Mouse (Mus musculus) heart, embryonic 16.5 days (tissue): ENCODE measurements around the gene Icos. TPM values are rescaled to one million over a fixed set of nuclear protein-coding genes. Genes with fewer than 3 reads are reported as not detected.

Experiments
- ATAC-seq: fragments of 200-750 bp; cut with Nextera tagmentation; replicated peaks from 2 replicates; pipeline ENCODE4 v1.8.0; 2017; ENCODE audit warnings: moderate number of reproducible peaks; ENCODE audit not compliant: insufficient read depth, low FRiP score; ENCODE audit errors: extremely low read depth
- H3K27ac ChIP-seq: fragments of 300-500 bp; sonication (generic); 2 replicates; pipeline ENCODE4 v1.5.1; 2014; ENCODE audit warnings: mild to moderate bottlenecking, low read length, control low read depth, moderate library complexity
- H3K27me3 ChIP-seq: fragments of 300-500 bp; sonication (generic); 2 replicates; pipeline ENCODE4 v1.6.1; 2014; ENCODE audit warnings: low read length, mixed read lengths; ENCODE audit not compliant: control insufficient read depth, insufficient read depth
- H3K36me3 ChIP-seq: fragments of 300-500 bp; sonication (generic); 2 replicates; pipeline ENCODE4 v1.6.1; 2014; ENCODE audit not compliant: control insufficient read depth, insufficient read depth
- H3K4me1 ChIP-seq: fragments of 300-500 bp; sonication (generic); 2 replicates; pipeline ENCODE4 v1.6.1; 2014; ENCODE audit warnings: low read length, mixed read lengths; ENCODE audit not compliant: control insufficient read depth, insufficient read depth
- H3K4me2 ChIP-seq: fragments of 300-500 bp; sonication (generic); 2 replicates; pipeline ENCODE4 v1.6.1; 2014; ENCODE audit warnings: low read depth, mild to moderate bottlenecking, control low read depth, low read length
- H3K4me3 ChIP-seq: fragments of 300-500 bp; sonication (generic); 2 replicates; pipeline ENCODE4 v1.5.1; 2014; ENCODE audit warnings: mild to moderate bottlenecking, control low read depth, low read length
- H3K9ac ChIP-seq: fragments of 300-500 bp; sonication (generic); 2 replicates; pipeline ENCODE4 v1.6.1; 2014; ENCODE audit warnings: low read length, control low read depth
- H3K9me3 ChIP-seq: fragments of 300-500 bp; sonication (generic); replicated peaks from 2 replicates; pipeline ENCODE4 v1.6.1; 2016; ENCODE audit warnings: low read length; ENCODE audit not compliant: control insufficient read depth
- WGBS: fragments of 180-500 bp; shearing (Covaris S2); extraction: QIAGEN DNeasy Blood & Tissue Kit; methylation state at CpG from one replicate; pipeline ENCODE4 v1.1.7; 2014; 5-methylcytosine and 5-hydroxymethylcytosine counted together
- polyA plus RNA-seq: library from polyadenylated mRNA; unstranded; fragments of >200 nt; fragmentation: Nextera tagmentation; extraction: Ambion mirVana; gene quantifications from 2 replicates; pipeline ENCODE4 v1.2.1, GENCODE M21; 2015

Icos gene
- polyA plus RNA-seq = 0.62 and 1.2 TPM in 2 replicates

- no peaks in the 10 kb centered on the region for H3K27me3 ChIP-seq
- H3K4me2 ChIP-seq = no peak within 1 kb of the TSS
- ATAC-seq = no peak
- no peaks in the 10 kb centered on the region for H3K9me3 ChIP-seq
- WGBS = 75% methylated on average over 6 of the region's 6 CpGs
- H3K4me3 ChIP-seq = no peak within 1 kb of the TSS
- no peak within 1 kb of the TSS for H3K27ac ChIP-seq
- H3K36me3 ChIP-seq = no peaks in the 10 kb centered on the region
- no peaks in the 10 kb centered on the region for H3K4me1 ChIP-seq
- H3K9ac ChIP-seq = no peak within 1 kb of the TSS
Observed at GRCm38 (mm10) chr1:60977641-60978040, at the start of gene Icos. TSS of gene Icos (plus strand) at chr1:60977927.

GRCm38 (mm10) chr1:60929036-60929435 is 48.7 kb upstream of the Icos start:
- Histone ChIP-seq H3K4me3 (no peak overlapping the region), H3K36me3 (no peaks in the 10 kb centered on the region), H3K27ac (no peak overlapping the region), H3K4me1 (no peaks in the 10 kb centered on the region), H3K9ac (no peak overlapping the region), H3K27me3 (no peaks in the 10 kb centered on the region), H3K4me2 (no peak overlapping the region), H3K9me3 (no peaks in the 10 kb centered on the region)
- ATAC-seq = no peak
- 88% methylated on average over 3 of the region's 3 CpGs for WGBS

DNA sequence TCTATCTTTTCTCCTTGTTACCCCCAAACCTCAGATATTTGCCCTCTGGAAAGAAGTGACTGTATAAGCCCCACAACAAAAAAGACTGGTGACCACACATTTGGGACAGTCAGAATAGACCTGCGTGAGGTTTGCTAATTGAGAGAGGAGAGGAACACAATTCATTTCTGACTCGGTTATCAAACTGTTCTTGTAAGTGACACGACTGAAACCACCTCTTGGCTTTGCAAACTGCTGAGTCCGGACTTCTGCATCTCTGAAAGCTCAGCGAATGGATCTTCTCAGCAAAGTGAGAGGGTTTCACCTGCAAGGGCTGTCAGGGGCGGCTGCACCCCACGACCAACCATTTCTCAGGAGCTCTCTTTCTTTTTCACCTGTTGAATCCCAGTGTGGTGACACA is 47.3 kb upstream of the Icos start:
- Histone ChIP-seq H3K4me1 (peaks cover 2% of the 10 kb centered on the region; the same call in 1 of the 2 replicates), H3K9me3 (no peaks in the 10 kb centered on the region), H3K27ac (no peak overlapping the region), H3K27me3 (no peaks in the 10 kb centered on the region), H3K36me3 (no peaks in the 10 kb centered on the region), H3K9ac (no peak overlapping the region), H3K4me2 (no peak overlapping the region), H3K4me3 (no peak overlapping the region)
- ATAC-seq = no peak
- WGBS = 78% methylated on average over 7 of the region's 7 CpGs

GRCm38 (mm10) chr1:60935968-60936581 is 41.7 kb upstream of the Icos start:
- Histone ChIP-seq H3K4me1 (peaks cover 9% of the 10 kb centered on the region), H3K27me3 (no peaks in the 10 kb centered on the region), H3K9me3 (no peaks in the 10 kb centered on the region), H3K9ac (no peak overlapping the region), H3K36me3 (no peaks in the 10 kb centered on the region), H3K4me3 (no peak overlapping the region), H3K4me2 (peak overlapping the region; percentile 31), H3K27ac (peak overlapping the region; percentile 41)
- ATAC-seq = no peak; the same call in 1 of the 2 replicates
- 44% methylated on average over 8 of the region's 8 CpGs for WGBS

DNA sequence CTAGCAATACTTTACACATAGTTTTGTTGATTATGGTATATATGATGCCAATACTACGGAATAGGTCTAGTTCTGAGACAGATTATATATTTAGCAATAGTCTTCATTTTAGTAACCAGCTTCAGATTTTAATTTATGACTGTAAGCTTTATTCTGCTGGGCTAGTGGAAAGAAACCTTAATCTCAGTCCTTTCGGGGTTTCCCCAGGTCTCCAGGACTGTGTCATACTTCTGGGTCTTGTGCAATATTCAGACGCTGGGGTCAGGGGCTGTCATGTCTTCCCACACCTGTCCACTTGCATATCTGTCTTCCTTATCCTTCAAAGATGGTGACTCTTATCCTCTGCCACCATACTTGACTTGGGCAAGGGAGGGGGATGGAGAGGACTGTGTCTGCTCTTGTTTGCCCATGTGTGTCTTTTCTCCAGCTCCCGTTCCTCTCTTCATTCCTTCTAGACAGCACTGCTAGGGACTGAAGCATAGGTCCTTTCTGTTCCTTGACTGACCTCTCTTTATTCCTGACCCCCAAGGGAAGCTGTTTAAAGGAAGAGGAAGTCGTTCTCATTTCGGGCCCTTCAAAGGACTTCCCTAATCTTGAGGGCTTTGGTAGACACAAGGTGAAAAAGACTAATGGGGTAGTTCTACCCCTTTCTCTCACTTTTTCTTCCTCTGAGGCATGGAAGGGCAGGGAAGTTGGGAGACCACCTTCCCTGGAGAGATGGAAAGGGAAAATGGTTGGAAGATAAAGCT is 40.6 kb upstream of the Icos start:
- H3K4me2 ChIP-seq = no peak overlapping the region
- H3K27ac ChIP-seq = no peak overlapping the region
- H3K27me3 ChIP-seq = no peaks in the 10 kb centered on the region
- H3K4me3 ChIP-seq = no peak overlapping the region
- no peak overlapping the region for H3K9ac ChIP-seq
- no peaks in the 10 kb centered on the region for H3K9me3 ChIP-seq
- no peak for ATAC-seq
- no peaks in the 10 kb centered on the region for H3K36me3 ChIP-seq
- 66% methylated on average over 6 of the region's 6 CpGs for WGBS
- peaks cover 9% of the 10 kb centered on the region for H3K4me1 ChIP-seq

DNA sequence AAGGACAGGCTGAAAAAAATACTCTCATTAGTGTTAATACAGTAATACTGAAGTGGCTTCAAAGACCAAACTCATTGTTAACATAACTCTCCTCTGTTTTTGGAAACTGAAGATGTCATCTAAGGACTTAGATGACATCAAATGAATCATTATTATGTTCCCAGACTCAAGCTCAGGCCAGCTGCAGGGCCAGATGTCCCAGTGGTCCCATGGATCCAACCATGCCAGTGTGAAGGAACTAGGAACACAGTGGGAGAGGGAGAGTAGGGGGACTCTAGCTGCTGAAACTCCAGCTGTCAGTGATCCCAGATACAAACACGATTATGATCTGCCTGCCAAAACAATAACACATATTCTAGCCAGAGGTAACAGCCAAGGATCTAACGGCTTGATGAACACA is 39.5 kb upstream of the Icos start:
- Histone ChIP-seq H3K4me1 (peaks cover 9% of the 10 kb centered on the region), H3K36me3 (no peaks in the 10 kb centered on the region), H3K4me3 (no peak overlapping the region), H3K9ac (no peak overlapping the region), H3K27ac (no peak overlapping the region), H3K27me3 (no peaks in the 10 kb centered on the region), H3K9me3 (no peaks in the 10 kb centered on the region), H3K4me2 (no peak overlapping the region)
- 70% methylated on average over 2 of the region's 2 CpGs for WGBS
- no peak for ATAC-seq

DNA sequence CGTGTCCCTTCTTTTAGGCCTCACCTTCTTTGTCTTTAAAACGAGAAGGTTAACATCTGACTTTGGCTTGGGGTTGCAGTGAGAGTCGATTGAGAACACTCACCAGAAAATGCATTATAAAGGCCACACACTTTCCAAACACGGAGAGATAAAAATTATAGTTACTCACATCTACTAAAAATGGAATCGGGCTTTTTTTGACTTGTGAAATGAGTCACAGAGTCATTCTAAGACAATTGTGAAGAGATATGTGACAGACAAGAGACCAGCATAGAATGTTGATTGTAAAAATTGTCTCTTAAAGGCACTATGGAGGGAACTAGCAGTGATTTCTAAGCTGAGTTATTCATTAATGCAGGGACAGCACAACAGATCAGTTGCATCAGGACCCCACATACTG is 38.8 kb upstream of the Icos start:
- ATAC-seq = no peak
- Histone ChIP-seq H3K9me3 (no peaks in the 10 kb centered on the region), H3K36me3 (no peaks in the 10 kb centered on the region), H3K4me3 (no peak overlapping the region), H3K4me1 (peaks cover 9% of the 10 kb centered on the region), H3K4me2 (no peak overlapping the region), H3K27me3 (no peaks in the 10 kb centered on the region), H3K9ac (no peak overlapping the region), H3K27ac (no peak overlapping the region)
- WGBS = 80% methylated on average over 5 of the region's 5 CpGs

GRCm38 (mm10) chr1:60940023-60940422 is 37.7 kb upstream of the Icos start:
- no peak for ATAC-seq
- Histone ChIP-seq H3K27ac (no peak overlapping the region), H3K4me1 (peaks cover 9% of the 10 kb centered on the region), H3K36me3 (no peaks in the 10 kb centered on the region), H3K4me2 (no peak overlapping the region), H3K9me3 (no peaks in the 10 kb centered on the region), H3K4me3 (no peak overlapping the region), H3K27me3 (no peaks in the 10 kb centered on the region), H3K9ac (no peak overlapping the region)
- 83% methylated on average over 3 of the region's 3 CpGs for WGBS

DNA sequence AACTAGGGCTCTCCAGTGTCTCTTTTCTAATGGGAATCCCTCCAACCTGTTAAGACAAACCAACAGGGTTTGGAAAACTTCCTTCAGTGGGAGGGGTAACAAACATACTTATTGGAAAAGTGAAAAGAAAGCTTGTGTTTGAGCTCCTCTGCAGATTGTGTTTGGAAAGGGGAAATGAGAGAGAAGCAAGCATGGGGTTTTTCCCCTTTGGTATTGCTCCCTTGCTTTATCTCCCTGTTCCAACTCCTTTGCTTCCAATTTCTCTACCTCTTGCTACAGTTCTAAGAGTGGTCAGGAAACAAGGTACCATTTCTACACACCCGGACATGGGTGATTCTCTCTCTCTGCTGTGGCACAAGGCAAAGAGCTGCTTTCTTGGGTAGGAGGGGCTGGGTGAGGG is 37.1 kb upstream of the Icos start:
- H3K9ac ChIP-seq = no peak overlapping the region
- no peaks in the 10 kb centered on the region for H3K36me3 ChIP-seq
- H3K27ac ChIP-seq = no peak overlapping the region
- WGBS = 81% methylated on average over 1 of the region's 1 CpGs
- no peak overlapping the region for H3K4me3 ChIP-seq
- no peaks in the 10 kb centered on the region for H3K27me3 ChIP-seq
- no peaks in the 10 kb centered on the region for H3K9me3 ChIP-seq
- peaks cover 4% of the 10 kb centered on the region for H3K4me1 ChIP-seq
- H3K4me2 ChIP-seq = no peak overlapping the region
- no peak for ATAC-seq
